Mouse (Mus musculus) adrenal gland, adult 18-20 months (tissue): ENCODE measurements around the gene Tenm2. TPM values are rescaled to one million over a fixed set of nuclear protein-coding genes. Genes with fewer than 3 reads are reported as not detected.

Experiments
- DNase-seq, 2 experiments: peaks; one replicate each; pipeline ENCODE4 v3.0.0; 2021 to 2022; ENCODE audit warnings: low spot score in 2 of 2
- total RNA-seq, 2 experiments: library from RNA; stranded (reverse); gene quantifications; 1 replicate in 1 of 2; 2 replicates in 1 of 2; pipeline ENCODE4 v1.2.3; 2021

The Tenm2 gene
- total RNA-seq, 2 experiments from 2014 or later = 0.36 to 1.1 TPM

DNA sequence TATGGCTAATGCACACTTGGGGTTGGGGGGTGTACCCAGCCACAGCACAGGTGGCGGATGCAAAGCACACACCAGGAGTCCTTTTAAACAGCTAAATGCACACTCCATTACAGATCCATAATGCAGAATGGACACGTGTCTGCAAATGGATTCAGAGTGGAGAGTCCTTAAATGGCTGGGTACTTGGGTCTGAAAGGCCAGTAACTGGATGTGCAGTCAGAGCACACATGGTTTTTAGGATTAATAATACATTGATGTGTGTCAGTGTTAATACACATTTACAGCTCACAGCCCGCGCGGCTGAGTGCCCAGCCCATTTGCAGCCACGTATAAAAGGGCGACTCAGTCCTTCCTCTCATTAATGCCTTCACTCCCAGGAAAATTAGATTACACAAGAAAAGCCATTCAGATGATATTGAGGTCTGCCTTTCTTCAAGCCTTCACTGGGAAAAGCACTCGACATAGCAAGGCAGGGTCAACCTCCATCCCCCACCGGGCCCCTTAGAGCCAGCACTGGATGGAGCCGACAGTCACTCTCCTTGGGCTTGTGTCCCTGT lies 1073.9 kb downstream of the Tenm2 start:
- DNase-seq = no peak

DNA sequence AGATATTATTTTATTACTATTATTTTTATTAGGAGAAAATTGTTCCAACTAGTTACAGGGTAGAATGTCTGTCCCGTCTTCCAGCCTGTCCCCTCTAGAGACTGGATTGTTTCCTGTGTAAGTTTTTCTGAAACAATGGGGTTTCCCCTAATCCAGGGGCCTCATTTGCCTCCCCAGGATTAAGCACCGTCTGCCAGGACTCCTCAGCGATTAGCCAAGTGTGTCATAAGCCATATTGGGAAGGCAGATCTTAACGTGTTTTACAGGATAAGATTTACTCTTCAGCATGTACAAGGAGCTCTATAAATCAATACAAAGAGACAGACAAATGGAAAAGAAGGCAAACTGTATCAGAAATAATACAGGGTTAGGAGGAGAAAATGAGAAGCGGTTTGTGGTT lies 1082.3 kb downstream of the Tenm2 start:
- no peak for DNase-seq

GRCm38 (mm10) chr11:36153011-36153410 lies 1082.8 kb downstream of the Tenm2 start:
- DNase-seq = no peak

GRCm38 (mm10) chr11:36152226-36152625 lies 1083.5 kb downstream of the Tenm2 start:
- DNase-seq = no peak

DNA sequence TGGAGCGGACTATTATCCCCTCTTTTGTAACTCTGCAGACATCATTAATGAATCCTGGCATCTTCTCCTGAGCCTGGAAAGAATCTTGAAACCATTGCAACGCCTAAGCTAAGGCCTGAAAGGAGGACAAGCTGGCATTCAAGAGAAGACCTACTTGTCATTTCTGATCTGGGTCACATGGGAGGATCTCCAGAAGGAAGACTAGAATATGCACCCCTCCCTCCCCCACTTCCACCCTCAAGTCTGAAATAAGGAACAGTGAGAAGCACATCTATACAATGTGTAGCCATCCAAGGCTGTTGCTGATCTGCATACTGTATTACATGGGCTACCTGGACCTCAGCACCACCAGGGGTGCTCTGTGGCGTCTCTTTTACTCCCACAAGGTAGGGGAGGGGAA lies 1086.7 kb downstream of the Tenm2 start:
- no peak for DNase-seq

- no peak for DNase-seq
Observed at GRCm38 (mm10) chr11:36145057-36145456, 1090.7 kb downstream of the Tenm2 start.

GRCm38 (mm10) chr11:36140411-36140810 lies 1095.4 kb downstream of the Tenm2 start:
- no peak for DNase-seq

DNA sequence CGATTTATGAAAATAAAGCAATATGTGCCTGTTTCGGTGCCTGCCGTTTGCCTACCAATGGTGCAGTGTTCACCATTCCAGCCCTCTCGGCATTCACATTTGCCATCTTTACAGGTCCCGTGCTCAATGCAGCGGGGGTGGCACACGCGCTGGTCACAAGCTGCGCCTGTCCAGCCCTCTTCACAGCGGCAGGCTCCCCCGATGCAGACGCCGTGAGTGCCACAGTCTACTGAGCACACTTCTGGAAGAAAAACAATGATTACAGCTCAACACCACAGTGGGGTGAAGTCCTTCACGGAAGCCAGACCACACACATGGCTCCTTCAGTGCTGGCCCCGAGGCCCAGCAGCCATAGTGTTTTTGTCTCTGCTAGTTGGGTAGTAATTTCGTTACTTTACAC lies 1096.2 kb downstream of the Tenm2 start:
- DNase-seq = no peak

- no peak for DNase-seq
Observed at GRCm38 (mm10) chr11:36137840-36138239, 1097.9 kb downstream of the Tenm2 start.

GRCm38 (mm10) chr11:36137276-36137675 lies 1098.5 kb downstream of the Tenm2 start:
- DNase-seq = no peak

DNA sequence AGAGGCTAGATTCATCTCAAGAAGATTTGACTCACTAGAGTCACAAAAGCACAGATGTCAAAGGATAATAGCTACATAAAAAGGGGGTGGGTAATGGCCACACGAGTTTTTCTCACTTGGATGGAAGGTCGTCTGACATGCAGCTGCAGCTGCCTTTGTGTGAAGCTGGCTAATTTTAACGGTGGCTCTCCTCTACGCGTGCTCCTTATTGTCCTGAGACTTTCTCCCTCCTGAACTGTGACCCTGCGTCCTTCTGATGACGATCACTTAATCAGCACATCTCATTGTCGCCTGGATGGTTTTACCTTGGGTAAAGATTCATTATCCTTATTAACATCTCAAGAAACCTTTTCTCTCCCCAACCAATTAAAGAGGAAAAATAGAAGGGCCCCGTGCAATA lies 1101.1 kb downstream of the Tenm2 start:
- DNase-seq = no peak

DNA sequence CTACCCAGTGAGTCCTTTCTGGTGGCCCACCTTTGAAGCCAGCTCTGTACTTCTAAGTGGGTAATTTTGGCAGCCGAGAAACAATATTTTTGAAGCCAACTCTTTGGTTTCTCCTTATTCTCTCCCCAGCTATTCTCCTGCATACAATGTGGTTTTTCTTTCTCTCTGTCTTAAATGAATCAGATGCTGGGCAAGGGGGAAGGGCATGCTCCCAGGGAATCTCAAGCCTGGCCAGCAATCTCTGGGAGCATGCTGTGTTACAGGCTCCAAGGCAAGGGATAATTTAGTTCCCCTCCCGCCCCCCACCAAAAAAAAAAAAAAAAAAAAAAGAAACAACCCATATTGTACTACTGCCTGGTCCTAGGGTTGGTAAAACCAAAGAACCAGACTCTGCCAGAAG lies 1112.5 kb downstream of the Tenm2 start:
- no peak for DNase-seq

DNA sequence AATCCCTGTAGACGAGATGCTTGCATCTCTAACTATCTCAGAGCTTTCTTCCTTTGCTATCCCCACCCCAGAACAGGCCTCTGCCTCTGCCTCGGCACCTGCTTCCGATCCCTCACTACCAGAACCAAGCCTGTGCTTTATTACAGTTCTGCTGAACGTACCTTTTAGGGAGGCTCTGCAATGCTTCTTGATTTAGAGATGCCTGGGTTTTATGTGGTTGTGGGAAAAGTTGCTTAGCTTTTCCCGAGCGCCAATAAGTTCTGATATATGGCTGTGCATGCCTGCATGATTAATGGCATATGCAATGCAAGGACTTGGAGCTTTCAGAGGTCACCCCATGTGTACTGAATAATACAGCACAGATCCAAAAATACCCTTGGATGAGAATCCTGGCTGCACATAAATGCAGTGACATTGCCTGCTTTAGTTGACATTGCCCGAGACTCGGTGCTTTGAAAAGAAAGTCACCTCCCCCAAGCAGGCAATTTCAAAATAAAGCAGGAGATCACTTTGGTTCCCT lies 1114.3 kb downstream of the Tenm2 start:
- DNase-seq = no peak

- DNase-seq = no peak
Observed at GRCm38 (mm10) chr11:36120591-36121409, 1115.0 kb downstream of the Tenm2 start.

- no peak for DNase-seq
Observed at GRCm38 (mm10) chr11:36113326-36113725, 1122.4 kb downstream of the Tenm2 start.

- no peak for DNase-seq
Observed at GRCm38 (mm10) chr11:36108970-36109731, 1126.6 kb downstream of the Tenm2 start.

DNA sequence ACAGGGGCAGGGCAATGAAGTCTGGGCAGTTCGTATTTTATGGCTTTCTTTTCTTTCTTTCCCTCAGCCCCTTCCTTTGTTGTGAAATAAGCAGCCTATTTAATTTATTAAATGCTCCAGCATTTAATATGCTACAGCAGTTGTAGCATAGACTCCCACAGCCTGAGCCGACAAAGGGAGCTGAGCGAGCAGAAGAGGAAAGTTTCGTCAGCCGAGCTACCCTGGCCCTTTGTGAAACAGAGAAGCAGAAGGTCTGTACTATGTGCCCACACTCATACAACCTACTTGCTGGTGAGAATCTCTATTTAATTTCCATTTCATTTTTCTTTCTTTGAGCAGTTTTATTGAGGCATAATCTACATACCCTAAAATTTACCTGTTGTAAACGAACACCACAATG lies 1127.9 kb downstream of the Tenm2 start:
- DNase-seq = no peak

- no peak for DNase-seq
Observed at GRCm38 (mm10) chr11:36106639-36107038, 1129.1 kb downstream of the Tenm2 start.

DNA sequence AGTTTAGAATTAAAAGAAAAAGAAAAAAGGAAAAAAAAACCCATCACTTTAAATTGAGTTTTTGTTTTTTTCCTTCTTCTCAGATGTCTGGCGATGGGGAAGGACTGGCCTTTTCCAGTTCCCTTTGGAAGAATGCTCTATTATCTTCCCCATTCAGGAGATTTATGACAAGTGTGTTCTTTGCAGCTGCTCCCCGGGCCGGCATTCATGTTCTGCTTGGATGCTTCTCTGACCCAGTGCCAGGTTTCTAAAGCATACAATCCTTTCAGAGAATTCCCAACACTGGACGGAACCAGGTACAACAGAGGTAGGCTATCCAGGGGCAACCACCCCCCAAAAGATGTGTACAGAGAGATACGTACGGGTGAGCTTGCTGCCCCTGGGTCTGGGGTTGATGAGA lies 1132.2 kb downstream of the Tenm2 start:
- no peak for DNase-seq

- no peak for DNase-seq
Observed at GRCm38 (mm10) chr11:36096219-36096618, 1139.5 kb downstream of the Tenm2 start.

GRCm38 (mm10) chr11:36090210-36090609 lies 1145.6 kb downstream of the Tenm2 start:
- no peak for DNase-seq
